Mouse (Mus musculus) kidney, adult 2 months (tissue): ENCODE results near the gene Znrf3.

Source experiments
- CTCF ChIP-seq: fragments of 200-500 bp; conservative IDR thresholded peaks from 2 replicates; pipeline ENCODE4 v1.5.1; 2011; ENCODE audit warnings: low read depth, mild to moderate bottlenecking, control low read depth, low read length, moderate library complexity, mixed read lengths; ENCODE audit not compliant: insufficient read depth, insufficient read length
- POLR2A ChIP-seq: fragments of 200-500 bp; IDR thresholded peaks from one replicate; pipeline ENCODE4 v1.6.1; 2011; ENCODE audit warnings: low read depth, low read length, control low read depth

- TF ChIP-seq CTCF: no peak
- no peak for TF ChIP-seq POLR2A
Observed at GRCm38 (mm10) chr11:5257151-5257862, 187.3 kb downstream of the Znrf3 start.
